Mouse (Mus musculus) heart, postnatal 0 days (tissue): ENCODE data around the gene Tldc1.

Experiments
- CTCF ChIP-seq: IDR thresholded peaks from 2 replicates; pipeline ENCODE4 v1.5.1; 2016; ENCODE audit warnings: antibody characterized with exemption, control low read depth, low read depth
- EP300 ChIP-seq: IDR thresholded peaks from 2 replicates; pipeline ENCODE4 v1.6.1; 2016; ENCODE audit warnings: antibody characterized with exemption, low read depth

GRCm38 (mm10) chr8:119755238-119756146 lies 22.7 kb downstream of the Tldc1 start:
- no peak for TF ChIP-seq EP300
- TF ChIP-seq CTCF: no peak
